Mouse (Mus musculus): Measurements from ENCODE around the gene Grk5. TPM values are rescaled to one million over a fixed set of nuclear protein-coding genes. Genes with fewer than 3 reads are reported as not detected.

The Grk5 gene
- polyA plus RNA-seq, 1 experiment from 2014 or later = 2.8 TPM

DNA sequence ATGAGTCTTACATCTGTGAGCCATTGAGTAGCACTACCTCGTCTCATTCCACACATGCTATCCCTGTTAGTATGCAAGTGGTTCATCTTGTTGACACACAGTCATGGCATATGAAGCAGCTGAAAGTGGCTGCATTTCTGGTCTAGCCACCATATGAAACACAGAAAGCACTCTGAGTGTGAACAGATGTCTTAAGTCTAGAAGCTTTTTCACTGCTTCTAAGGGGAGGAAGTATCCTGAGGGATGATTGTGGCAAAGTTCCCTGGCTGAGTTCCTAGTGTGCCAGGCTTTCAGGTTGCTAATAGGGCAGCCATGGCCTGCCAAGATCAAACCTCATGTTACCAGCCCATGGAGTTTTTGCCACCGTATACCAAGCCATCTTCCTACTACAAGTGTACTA, 159.1 kb downstream of the Grk5 start:
- H3K9ac ChIP-seq = no peak overlapping the region
- ATAC-seq (ENCODE audit: insufficient read depth, low FRiP score, low read depth) = no peak
- no peaks in the 10 kb centered on the region for H3K27me3 ChIP-seq (replicated peaks)
- H3K4me1 ChIP-seq = no peaks in the 10 kb centered on the region
- H3K4me3 ChIP-seq (replicated peaks) = no peak overlapping the region
- H3K36me3 ChIP-seq = no peaks in the 10 kb centered on the region
- H3K27ac ChIP-seq = no peak overlapping the region
- H3K9me3 ChIP-seq = no peaks in the 10 kb centered on the region
- WGBS = 81% methylated on average over 2 of the region's 2 CpGs
- H3K4me2 ChIP-seq = no peak overlapping the region

DNA sequence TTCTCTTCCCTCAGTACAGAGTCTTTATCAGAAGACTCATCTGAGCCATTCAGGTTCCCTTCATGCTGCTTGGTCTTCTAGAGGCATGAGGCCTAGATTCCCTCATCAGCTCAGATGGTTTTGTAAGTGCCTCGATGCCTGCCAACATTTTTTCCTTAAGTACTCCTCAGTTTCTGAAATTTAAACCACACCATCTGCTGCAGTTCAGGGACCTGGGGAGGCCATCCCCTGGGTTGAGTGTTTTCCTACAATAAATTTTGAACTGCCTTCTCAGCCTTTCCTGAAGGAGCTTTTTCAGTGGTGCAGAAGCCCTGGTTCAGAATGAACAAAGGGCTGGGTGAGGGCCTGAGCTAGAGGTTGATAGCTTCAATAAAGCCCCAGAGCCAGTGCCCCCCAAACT, 159.9 kb downstream of the Grk5 start:
- Histone ChIP-seq H3K36me3 (no peaks in the 10 kb centered on the region), H3K9ac (no peak overlapping the region), H3K9me3 (no peaks in the 10 kb centered on the region), H3K27ac (no peak overlapping the region), H3K4me2 (no peak overlapping the region), H3K27me3 (replicated peaks) (no peaks in the 10 kb centered on the region), H3K4me3 (replicated peaks) (no peak overlapping the region), H3K4me1 (no peaks in the 10 kb centered on the region)
- WGBS = 50% methylated on average over 1 of the region's 1 CpGs
- no peak for ATAC-seq (ENCODE audit: insufficient read depth, low FRiP score, low read depth)

DNA sequence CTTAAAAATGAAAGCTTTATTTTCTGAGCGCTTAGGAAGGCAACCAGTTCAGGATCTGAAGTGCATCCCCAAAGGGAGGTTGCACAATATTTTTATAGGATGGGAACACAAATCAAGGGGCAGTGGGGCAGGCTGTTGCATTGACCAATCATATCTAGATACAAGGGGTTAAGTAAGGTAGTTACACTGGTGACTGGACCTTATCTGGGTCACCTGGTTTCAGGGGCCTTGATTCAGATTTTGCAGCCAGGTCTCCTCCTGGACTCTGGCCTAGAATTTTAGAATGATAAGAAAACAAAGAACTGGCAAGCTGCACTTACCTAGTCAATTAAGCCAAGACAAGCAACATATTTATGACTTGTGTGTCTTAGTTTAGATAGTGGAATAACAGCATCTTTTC, 161.6 kb downstream of the Grk5 start:
- Histone ChIP-seq H3K9me3 (no peaks in the 10 kb centered on the region), H3K36me3 (no peaks in the 10 kb centered on the region), H3K27me3 (replicated peaks) (no peaks in the 10 kb centered on the region), H3K9ac (no peak overlapping the region), H3K4me3 (replicated peaks) (no peak overlapping the region), H3K4me1 (no peaks in the 10 kb centered on the region), H3K27ac (no peak overlapping the region), H3K4me2 (no peak overlapping the region)
- no peak for ATAC-seq (ENCODE audit: insufficient read depth, low FRiP score, low read depth)
- WGBS = 96% methylated on average over 1 of the region's 1 CpGs

DNA sequence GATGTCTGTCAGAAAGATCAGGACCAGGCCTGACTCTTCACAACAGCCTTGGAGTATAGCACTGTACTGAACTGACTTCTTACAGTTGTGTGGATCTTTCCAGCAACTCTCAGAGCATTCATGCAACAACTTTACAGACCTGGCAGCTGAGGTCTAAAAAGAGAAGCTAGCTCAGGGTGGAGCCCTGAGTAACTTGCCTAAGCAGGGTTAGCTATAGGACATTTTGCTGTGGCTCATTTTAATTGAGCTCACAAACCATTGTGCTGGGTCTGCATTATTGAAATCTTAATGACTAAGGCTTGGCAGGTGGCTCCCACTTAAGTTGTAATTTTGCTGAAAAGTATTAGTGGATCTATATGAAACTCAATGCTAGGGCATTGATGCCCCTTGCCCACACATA, 162.5 kb downstream of the Grk5 start:
- peaks cover 5% of the 10 kb centered on the region for H3K4me1 ChIP-seq
- no peak overlapping the region for H3K4me2 ChIP-seq
- no peak overlapping the region for H3K27ac ChIP-seq
- H3K9me3 ChIP-seq = no peaks in the 10 kb centered on the region
- no peak for ATAC-seq (ENCODE audit: insufficient read depth, low FRiP score, low read depth)
- no peak overlapping the region for H3K4me3 ChIP-seq (replicated peaks)
- H3K9ac ChIP-seq = no peak overlapping the region
- H3K27me3 ChIP-seq (replicated peaks) = no peaks in the 10 kb centered on the region
- H3K36me3 ChIP-seq = no peaks in the 10 kb centered on the region

DNA sequence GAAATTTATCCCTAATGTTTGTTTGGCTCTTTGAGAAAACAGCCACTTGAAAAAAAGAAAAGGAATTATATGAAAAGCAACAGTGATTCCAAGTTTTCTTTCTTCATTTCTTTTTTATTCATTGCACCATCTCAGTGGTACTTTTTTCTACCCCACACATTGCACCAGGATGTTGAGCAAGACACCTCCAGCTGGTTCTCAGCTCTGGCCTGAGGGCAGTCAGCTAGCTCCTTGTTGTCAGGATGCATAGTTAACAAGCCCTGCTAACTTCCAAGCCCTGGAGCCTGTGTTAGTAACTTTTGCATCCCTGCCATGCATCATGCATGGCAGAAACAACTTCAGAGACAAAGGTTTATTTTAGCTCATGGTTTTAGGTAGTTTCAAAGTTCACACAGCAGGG, 163.2 kb downstream of the Grk5 start:
- H3K4me2 ChIP-seq = no peak overlapping the region
- H3K36me3 ChIP-seq = no peaks in the 10 kb centered on the region
- H3K9ac ChIP-seq = no peak overlapping the region
- no peaks in the 10 kb centered on the region for H3K9me3 ChIP-seq
- no peak for ATAC-seq (ENCODE audit: insufficient read depth, low FRiP score, low read depth)
- H3K4me1 ChIP-seq = peaks cover 11% of the 10 kb centered on the region
- H3K27ac ChIP-seq = no peak overlapping the region
- no peaks in the 10 kb centered on the region for H3K27me3 ChIP-seq (replicated peaks)
- H3K4me3 ChIP-seq (replicated peaks) = no peak overlapping the region

DNA sequence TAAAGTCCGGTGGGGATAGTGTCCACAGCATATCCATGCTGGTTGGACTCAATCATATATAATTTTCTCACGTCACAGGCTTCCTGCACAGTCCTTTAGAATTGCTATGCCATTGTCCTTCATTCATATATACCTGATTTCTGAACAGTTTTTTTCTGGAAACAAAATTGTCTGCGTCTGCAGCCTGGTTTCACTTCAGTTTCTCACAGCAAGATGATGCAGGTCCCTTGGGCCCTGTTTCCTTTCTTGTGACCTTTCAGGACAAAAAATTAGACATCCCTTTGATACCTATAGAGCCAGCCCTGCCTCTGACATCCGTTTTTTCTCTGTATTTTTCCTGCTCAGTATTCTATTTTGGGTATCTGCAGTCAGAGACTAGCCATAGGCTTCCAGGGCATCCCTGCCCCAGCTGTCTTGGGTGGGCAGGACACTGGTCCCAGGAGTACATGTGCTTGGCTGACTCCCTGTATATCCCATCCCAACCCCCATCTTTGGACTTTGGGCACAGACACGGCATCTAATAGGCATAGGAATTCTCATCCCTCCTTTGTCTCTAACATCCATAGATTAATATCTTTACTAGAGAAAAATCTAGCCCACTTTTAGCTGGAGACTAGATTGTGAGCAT, 167.3 kb downstream of the Grk5 start:
- H3K9me3 ChIP-seq = no peaks in the 10 kb centered on the region
- H3K27ac ChIP-seq = peak overlapping the region; percentile 61
- H3K4me2 ChIP-seq = no peak overlapping the region
- no peaks in the 10 kb centered on the region for H3K36me3 ChIP-seq
- WGBS = 50% methylated on average over 5 of the region's 5 CpGs
- ATAC-seq (ENCODE audit: insufficient read depth, low FRiP score, low read depth) = no peak
- H3K4me1 ChIP-seq = peaks cover 12% of the 10 kb centered on the region
- H3K4me3 ChIP-seq (replicated peaks) = no peak overlapping the region
- H3K9ac ChIP-seq = no peak overlapping the region
- no peaks in the 10 kb centered on the region for H3K27me3 ChIP-seq (replicated peaks)

DNA sequence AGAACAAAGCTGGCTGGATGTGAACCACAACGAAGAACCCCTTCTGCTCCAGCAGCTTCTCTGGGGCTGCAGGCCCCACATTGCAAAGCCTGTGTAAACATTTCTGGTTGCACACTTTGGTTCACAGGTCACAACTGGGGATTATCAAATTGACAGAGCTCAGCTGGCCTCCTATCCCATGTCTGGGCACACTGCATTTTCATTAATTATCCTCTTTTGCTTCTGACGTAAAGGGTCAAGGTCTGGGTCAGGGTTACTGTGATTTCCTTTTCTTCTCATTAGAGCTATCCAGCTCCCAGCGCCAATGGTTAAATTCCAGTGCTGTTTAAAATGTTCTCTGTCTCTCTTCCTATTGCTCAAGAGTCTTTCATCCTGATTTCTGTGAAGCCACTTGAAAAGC, 168.0 kb downstream of the Grk5 start:
- Histone ChIP-seq H3K4me3 (replicated peaks) (no peak overlapping the region), H3K36me3 (no peaks in the 10 kb centered on the region), H3K4me1 (peaks cover 12% of the 10 kb centered on the region), H3K27ac (peak overlapping the region; percentile 61), H3K9ac (no peak overlapping the region), H3K27me3 (replicated peaks) (no peaks in the 10 kb centered on the region), H3K4me2 (no peak overlapping the region), H3K9me3 (no peaks in the 10 kb centered on the region)
- 7% methylated on average over 3 of the region's 3 CpGs for WGBS
- ATAC-seq (ENCODE audit: insufficient read depth, low FRiP score, low read depth) = peak; percentile 76; the same call in 1 of the 2 replicates

DNA sequence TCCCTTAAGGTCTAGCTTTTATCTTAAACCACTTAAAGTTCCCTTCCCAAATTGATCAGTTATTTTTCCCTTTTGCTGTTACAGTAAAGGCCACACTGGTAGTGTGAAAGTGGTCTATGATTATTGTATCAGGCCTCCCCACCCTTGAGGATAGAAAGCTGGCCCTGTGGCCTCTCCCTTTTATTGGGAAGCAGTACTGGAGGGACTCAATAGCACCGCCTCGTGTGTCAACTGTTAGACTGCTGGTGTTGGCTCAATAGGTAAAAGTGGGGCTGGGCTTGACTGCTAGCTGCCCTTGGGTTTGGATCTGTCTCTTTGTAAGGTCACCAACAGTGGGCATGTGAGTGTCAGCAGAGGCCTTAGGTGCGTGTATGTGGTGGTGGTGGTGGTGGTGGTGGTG, 174.8 kb downstream of the Grk5 start:
- 92% methylated on average over 3 of the region's 3 CpGs for WGBS
- no peaks in the 10 kb centered on the region for H3K36me3 ChIP-seq
- H3K4me1 ChIP-seq = no peaks in the 10 kb centered on the region

DNA sequence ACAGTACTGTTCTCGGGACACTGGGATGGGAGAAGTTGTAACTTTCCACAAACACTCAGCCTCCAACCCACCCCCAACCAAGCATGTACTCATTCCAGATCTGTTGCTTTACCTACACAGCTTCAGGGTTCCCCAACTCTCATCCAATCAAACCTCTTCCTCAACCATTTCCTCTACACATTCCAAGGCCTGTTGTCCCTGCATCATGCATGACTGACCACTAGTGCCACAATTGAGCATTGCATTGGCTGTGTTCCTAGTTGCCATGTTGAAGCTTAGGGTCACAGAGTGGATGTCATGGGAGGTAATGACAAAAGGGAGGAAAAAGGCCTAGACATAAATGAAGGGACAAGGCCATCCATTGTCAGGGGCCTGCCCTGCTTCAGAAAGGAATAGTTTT, 175.5 kb downstream of the Grk5 start:
- Histone ChIP-seq H3K27me3 (replicated peaks) (no peaks in the 10 kb centered on the region), H3K9me3 (no peaks in the 10 kb centered on the region), H3K36me3 (no peaks in the 10 kb centered on the region), H3K27ac (no peak overlapping the region), H3K4me1 (no peaks in the 10 kb centered on the region), H3K9ac (no peak overlapping the region), H3K4me3 (replicated peaks) (no peak overlapping the region), H3K4me2 (no peak overlapping the region)
- no peak for ATAC-seq (ENCODE audit: insufficient read depth, low FRiP score, low read depth)
- WGBS = 90% methylated on average over 1 of the region's 1 CpGs

More for the DNA sequence above, 174.8 kb downstream of the Grk5 start:
- H3K27ac ChIP-seq = no peak overlapping the region
- no peak for ATAC-seq (ENCODE audit: insufficient read depth, low FRiP score, low read depth)
- no peak overlapping the region for H3K9ac ChIP-seq
- no peaks in the 10 kb centered on the region for H3K9me3 ChIP-seq
- no peaks in the 10 kb centered on the region for H3K27me3 ChIP-seq (replicated peaks)
- H3K4me3 ChIP-seq (replicated peaks) = no peak overlapping the region
- no peak overlapping the region for H3K4me2 ChIP-seq

DNA sequence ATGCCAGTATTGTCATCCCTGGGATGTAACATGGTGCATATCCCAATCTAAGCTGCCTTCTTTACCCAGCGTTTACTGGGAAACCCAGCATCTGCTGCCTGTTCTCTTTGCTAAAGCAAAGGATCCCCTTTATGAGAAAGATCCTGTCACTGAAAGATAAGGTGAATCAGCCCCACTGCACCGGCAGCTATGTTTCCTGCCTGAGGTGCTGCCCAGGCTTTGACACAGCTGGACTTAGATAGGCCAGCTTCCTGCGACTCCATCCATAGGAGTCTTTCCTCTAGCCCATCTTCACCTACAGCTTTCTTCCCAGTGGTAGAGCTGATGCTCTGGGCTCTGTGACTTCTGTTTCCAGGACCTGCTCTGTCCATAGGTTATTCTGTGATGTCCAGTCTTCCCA, 189.1 kb downstream of the Grk5 start:
- H3K4me2 ChIP-seq = no peak overlapping the region
- H3K9ac ChIP-seq = no peak overlapping the region
- no peaks in the 10 kb centered on the region for H3K4me1 ChIP-seq
- no peak overlapping the region for H3K4me3 ChIP-seq (replicated peaks)
- no peak for ATAC-seq (ENCODE audit: insufficient read depth, low FRiP score, low read depth)
- H3K27me3 ChIP-seq (replicated peaks) = no peaks in the 10 kb centered on the region
- 82% methylated on average over 3 of the region's 3 CpGs for WGBS
- H3K9me3 ChIP-seq = no peaks in the 10 kb centered on the region
- no peak overlapping the region for H3K27ac ChIP-seq
- H3K36me3 ChIP-seq = no peaks in the 10 kb centered on the region

DNA sequence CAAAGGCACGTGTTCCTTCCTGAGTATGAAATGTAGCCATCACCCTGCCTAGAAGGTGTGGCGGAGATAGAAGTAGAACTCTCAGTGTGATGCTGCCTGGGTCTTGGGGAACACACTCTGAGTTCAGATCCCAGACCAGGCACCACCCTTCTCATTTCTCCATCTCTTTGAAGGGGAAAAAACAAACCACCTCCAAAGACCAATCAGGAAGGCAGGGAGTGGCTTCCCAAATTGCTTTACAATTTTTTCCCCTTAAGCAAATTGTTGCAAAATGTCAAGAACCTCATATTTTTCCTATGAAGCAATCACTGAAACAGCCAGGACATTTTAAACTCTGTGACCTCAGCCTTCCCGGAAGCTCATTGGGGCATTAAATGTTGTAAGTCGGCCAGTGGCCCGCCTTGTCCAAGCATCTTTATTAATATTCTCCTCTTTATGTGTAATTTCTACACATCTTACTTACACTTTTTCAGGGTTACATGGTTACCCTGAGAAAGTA, 190.8 kb downstream of the Grk5 start:
- Histone ChIP-seq H3K4me3 (replicated peaks) (no peak overlapping the region), H3K27me3 (replicated peaks) (no peaks in the 10 kb centered on the region), H3K36me3 (no peaks in the 10 kb centered on the region), H3K27ac (no peak overlapping the region), H3K4me2 (no peak overlapping the region), H3K9me3 (no peaks in the 10 kb centered on the region), H3K4me1 (no peaks in the 10 kb centered on the region), H3K9ac (no peak overlapping the region)
- no peak for ATAC-seq (ENCODE audit: insufficient read depth, low FRiP score, low read depth)
- 89% methylated on average over 5 of the region's 5 CpGs for WGBS

DNA sequence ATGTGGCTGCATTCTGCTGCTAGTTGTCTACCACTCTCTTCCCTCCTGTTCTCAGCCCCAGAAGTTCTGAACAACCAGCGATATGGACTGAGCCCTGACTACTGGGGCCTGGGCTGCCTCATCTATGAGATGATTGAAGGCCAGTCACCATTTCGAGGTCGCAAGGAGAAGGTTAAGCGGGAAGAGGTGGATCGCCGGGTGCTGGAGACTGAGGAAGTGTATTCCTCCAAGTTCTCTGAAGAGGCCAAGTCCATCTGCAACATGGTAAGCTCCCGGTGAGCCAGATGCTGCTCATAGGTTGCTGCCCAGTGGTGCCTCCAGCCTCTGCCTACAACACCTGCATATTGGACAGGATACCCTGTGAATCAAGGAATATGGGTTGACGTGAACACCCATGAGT, 193.5 kb downstream of the Grk5 start:
- H3K4me1 ChIP-seq = no peaks in the 10 kb centered on the region
- no peaks in the 10 kb centered on the region for H3K27me3 ChIP-seq (replicated peaks)
- H3K9ac ChIP-seq = no peak overlapping the region
- WGBS = 88% methylated on average over 8 of the region's 8 CpGs
- H3K4me2 ChIP-seq = no peak overlapping the region
- no peaks in the 10 kb centered on the region for H3K9me3 ChIP-seq
- H3K36me3 ChIP-seq = no peaks in the 10 kb centered on the region
- no peak overlapping the region for H3K4me3 ChIP-seq (replicated peaks)
- ATAC-seq (ENCODE audit: insufficient read depth, low FRiP score, low read depth) = no peak
- H3K27ac ChIP-seq = no peak overlapping the region

Data from stomach, embryonic 15.5 days (tissue).